Mouse (Mus musculus) adrenal gland, postnatal 4 days (tissue): ENCODE measurements at regions not wholly inside any gene's neighbourhood (a gene's known extent, or its start where the extent isn't known, plus 50 kb on each side); places are given as distances from the start of the nearest gene placed in this dataset.

ENCODE experiments used
- DNase-seq, 2 experiments: peaks; one replicate each; pipeline ENCODE4 v3.0.0; 2021 to 2022; ENCODE audit warnings: low spot score in 2 of 2, mixed read lengths in 2 of 2

- DNase-seq = no peak
These were observed 148.9 kb downstream of the Bcl11a start for GRCm38 (mm10) chr11:24226755-24227154.

DNA sequence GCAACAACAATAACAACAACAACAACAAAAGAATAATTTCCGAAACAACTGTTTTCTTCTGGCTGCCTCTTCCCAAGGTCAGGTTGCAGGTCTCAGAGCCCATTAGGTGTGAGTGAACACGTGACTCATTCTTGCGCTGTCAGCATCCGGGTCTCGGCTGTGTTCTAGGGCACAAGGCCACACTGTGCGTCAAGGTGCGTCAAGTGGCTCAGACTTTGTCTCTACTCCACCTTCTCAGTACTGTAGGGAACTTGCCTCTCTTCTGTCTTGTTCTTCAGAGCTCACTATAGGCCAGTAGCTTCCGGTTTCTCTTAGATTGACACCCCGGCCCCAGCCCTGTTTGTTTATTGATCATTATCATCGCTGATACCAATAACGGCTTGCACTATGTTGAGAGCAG, 155.5 kb downstream of the Bcl11a start:
- DNase-seq = no peak

DNA sequence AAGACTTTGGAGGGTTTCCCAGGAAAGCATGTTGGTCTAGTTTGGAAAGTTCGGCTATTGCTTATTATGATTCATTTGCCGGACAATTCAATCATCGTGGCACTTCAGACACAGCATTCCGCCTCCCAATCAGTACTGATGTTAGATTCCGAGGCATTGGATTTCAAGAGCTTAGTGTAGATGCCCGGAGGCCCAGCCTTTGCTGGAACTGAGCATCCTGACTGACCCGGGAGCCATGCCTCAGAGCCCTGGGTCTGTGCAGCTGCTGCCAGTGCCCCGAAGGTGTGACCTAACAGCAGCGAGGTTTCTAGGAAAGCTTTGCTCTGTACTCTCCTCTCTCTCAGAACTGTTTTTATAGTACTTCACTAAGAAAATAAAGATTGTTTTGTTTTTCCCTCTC, 156.0 kb downstream of the Bcl11a start:
- no peak for DNase-seq

DNA sequence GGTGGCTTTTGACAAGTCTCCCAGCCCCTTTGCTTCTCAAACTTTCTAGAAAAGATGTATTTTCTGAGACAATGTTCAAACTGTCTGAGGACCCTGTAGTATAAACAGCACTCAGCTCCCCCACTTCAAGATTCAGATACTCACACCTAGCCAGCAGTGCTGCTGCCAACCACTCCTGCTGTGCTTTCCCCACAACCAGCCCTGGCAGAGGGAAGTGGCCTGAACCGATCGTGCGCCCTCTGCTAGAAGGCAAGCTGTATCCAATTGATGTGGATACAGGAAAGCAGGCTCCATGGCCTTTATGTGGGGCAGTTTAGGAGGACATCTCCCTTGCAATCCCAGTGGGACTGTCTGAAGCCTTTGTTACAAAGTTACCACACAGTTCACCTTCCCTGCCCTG, 156.6 kb downstream of the Bcl11a start:
- no peak for DNase-seq

- no peak for DNase-seq
These were observed 157.5 kb downstream of the Bcl11a start for GRCm38 (mm10) chr11:24235326-24235725.

DNA sequence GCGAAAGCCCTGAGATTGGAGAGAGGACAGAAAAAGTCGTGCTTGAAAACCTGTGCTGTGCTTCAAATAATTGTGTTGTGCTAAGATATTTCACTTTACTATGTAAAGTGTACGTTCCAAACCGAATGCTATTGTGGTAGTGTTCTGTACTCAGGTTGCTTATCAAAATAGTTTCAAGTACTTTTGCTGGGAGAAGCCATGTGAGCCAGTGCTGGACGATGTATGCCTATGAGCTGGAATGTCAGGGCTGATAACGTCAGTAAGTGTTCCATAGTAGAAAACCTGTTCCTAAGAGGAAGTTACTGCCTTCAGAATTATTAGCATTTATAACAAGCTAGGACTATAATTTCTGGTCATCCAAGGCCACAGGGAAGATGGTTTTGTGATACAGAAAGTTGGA, 161.8 kb downstream of the Bcl11a start:
- no peak for DNase-seq

- DNase-seq = no peak
These were observed 164.2 kb downstream of the Bcl11a start for GRCm38 (mm10) chr11:24242096-24242495.

DNA sequence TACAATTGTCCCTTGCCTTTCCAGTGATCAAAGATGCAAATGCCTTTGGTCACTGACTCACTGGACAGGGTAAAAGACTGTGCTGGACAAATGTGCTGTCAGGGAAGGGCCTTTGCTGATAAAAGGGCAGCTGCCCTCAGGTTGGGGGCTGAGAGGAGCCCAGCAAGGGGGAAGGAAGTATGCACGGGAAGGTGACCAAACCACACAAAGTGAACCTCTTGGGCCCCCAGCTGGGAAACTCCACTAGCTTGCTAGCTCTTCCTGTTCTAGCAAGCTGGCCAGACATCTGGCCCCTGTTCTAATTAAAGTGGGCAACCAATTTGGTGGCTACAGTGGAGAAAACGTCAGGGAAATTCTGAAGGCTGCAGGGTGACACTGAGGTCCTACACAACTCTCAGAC, 165.0 kb downstream of the Bcl11a start:
- DNase-seq = no peak

GRCm38 (mm10) chr11:24245390-24245789, 167.5 kb downstream of the Bcl11a start:
- DNase-seq = no peak

DNA sequence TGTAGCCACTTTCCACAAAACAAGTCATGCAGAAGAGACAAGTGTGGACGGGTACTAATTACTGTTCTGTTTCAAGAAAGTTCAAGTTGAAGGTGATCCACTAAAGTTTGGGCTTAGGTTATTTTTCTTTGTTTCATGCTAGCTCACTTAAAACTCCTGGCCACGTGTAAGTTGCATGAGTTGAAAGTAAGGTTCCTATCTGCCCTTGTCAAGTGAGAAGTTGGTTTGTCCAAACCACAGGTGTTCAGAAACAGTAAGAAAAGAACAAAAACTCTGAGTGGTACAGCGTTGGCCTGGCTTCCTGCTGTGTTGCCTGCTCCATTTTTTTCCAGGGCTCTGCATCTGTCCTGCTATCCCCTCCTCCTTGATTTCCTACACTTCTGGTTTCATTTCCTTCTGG, 168.5 kb downstream of the Bcl11a start:
- no peak for DNase-seq

DNA sequence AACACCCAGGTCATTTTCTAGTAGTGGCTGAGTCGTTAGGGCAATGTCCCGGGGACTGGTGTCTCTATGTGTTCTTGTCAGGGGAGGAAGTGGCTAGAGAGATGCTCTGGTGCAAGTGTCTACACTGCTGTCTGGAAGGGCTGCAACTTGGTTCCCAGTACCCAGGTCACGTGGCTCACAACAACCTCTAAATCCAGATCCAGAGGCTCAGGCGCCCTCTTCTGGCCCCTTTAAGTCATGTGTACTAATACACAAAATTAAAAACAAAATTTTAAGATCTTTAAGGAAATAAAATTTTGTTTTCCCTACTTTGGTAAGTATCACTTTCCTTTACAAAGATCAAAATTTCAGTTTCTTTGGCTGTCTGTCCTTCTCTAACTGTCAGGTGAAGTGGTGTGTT, 169.4 kb downstream of the Bcl11a start:
- no peak for DNase-seq

GRCm38 (mm10) chr11:24251516-24251915, 173.7 kb downstream of the Bcl11a start:
- DNase-seq = no peak

GRCm38 (mm10) chr11:24255201-24256060, 177.6 kb downstream of the Bcl11a start:
- no peak for DNase-seq

DNA sequence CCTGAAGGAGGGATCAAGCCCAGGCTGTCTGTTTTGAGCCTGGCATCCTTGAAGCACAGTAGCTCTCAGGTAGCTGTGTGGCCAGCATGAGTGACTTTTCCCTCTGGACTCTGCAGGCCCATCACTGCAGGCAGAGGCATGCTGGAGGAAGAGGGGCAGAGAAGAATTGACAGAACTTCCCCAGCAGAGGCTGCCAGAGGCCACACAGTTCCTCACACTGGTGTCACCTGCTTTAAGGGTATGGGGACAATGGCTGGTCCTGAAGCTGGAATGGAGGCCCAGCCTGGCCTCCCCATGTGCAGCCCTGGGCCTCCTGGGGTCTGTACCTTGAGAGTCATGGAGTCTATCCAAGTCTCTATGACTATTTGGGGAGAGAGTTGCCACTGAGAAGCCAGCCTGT, 179.9 kb downstream of the Bcl11a start:
- DNase-seq = no peak

DNA sequence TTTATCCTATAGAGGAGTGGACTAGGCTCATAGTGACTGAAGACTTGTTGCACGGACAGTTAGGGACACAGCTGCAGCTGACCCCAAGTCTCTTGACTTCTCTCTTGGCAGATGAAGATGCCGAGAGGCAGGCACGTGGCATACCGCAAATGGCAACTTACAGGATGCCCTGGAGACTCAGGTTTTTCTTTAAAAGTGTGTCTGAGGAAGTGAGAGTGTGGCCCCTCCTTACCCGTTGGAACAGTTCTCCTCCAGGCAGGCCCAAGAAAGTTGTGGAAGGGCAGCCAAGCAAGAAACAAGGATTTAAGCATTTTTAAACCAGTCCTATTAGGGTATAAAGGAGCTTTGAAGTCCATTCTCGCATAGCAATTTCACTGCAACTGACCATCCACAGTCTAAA, 180.5 kb downstream of the Bcl11a start:
- DNase-seq = no peak

DNA sequence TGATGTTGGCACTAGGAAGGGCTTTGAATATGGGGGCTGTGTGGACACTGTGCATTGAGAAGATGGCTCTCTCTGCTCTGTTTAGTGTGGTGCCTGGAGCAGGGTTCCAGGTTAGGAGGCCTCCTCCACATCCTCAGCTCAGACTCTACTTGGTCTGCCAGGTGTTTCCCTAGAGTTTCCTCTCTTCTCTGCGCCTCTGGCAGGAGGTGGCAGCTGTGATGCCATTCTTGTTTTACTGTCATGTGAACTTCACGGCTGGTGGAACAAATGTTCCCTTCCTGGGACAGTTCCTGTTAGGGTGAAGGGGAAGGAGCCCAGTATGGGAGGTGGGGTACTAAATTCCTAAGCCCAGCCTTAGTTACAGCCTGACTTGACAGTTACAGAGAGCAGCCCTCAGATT, 181.8 kb downstream of the Bcl11a start:
- DNase-seq = no peak

DNA sequence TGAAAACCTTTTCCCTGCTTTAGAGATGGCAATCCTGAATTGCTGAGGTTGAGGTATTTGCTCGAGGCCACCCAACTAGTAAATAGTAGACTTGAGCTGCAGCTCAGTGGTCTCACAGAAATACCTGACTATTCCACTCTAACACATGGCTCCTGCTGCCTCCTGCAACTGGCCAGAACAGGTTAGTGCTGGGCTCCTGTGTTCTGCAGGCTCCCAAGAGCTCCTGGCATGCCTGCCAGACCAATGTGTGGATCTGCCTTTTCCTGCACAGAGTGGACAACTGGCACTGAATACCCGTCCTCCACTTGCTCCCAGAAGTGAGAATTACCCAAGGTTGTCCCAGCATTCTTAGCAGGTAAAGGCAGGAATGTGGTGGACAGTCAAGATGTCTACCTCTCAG, 191.2 kb downstream of the Bcl11a start:
- no peak for DNase-seq

DNA sequence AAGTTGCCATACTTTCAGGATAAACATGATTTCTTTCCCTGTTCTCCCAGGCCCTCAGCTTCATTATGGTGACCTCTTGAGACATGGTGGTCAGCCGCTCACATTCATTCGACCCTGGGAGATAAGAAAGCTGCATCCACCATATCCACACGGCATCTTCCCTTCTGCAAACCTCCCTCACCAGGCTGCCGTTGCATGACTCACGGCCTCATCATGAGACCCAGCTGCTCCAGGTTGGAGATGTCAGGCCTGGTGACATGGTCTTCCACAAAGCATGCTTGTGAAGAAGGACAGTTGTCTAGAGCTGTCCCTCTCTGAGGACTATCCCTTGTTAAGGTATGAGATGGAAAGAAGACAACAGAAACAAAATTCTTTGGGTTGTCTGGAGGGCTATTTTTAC, 203.8 kb downstream of the Bcl11a start:
- DNase-seq = no peak

GRCm38 (mm10) chr11:24282556-24282955, 204.7 kb downstream of the Bcl11a start:
- no peak for DNase-seq

DNA sequence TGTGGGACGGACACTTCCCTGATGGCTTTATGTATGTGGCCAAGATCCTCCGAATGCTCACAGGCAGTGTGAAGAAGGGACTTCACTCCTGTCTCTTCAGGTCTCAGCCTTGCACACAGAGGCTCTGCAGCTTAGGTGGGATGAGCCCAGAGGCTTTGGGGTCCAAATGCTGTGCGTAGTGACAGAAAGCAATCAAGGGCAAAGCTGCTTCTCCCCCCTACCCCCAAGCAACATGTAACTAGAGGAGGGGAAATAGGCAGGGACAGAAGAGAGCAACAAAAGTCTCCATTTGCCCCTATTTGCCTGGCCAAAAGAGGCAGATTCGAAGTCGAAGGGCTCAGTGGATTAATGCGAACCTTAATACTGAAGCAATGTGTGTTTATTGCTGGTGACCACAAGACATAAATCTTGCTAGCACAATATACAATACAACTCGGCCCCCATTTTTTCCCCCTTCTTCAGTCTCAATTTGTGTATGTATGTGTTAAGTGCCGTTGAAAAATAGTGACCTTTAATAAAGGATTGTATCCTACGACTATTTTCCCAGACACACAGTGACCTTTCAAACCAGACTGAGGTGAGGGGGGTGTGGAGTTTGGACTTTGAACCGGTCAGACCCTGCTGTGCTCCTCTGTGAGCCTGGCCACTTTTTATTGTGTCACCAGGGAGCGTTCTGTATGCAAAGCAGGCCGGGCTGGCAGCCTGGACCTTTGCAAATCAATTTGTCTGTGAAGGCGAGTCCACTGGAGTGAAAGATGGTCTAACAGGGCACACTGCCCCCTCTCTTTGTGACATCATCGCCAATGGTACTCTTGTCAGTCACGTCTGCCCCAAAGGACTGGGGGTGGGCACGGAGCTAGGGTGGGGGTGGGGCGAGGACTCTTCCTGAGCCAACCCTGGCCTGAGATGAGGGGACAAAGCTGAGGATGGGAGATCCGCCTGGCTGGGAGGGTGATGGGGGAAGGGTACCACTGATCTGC, 208.6 kb downstream of the Bcl11a start:
- DNase-seq = no peak

GRCm38 (mm10) chr11:24293209-24293608, 215.4 kb downstream of the Bcl11a start:
- no peak for DNase-seq

GRCm38 (mm10) chr11:24293860-24294531, 216.1 kb downstream of the Bcl11a start:
- no peak for DNase-seq
